Mouse (Mus musculus): ENCODE results near the gene Kif14.
"Not testable (repeated sequence)": the region's sequence is repeated elsewhere in the genome, so short reads cannot be mapped to it uniquely, and the experiment has no call there.

The Kif14 gene

GRCm38 (mm10) chr1:136492232-136492631 lies 26.1 kb downstream of the Kif14 start:
- DNase-seq, result no peak

GRCm38 (mm10) chr1:136499317-136499716 lies 33.2 kb downstream of the Kif14 start:
- DNase-seq, result no peak

- DNase-seq, result no peak
These were observed 36.8 kb downstream of the Kif14 start for GRCm38 (mm10) chr1:136502936-136503335.

- DNase-seq, result not testable (repeated sequence)
These were observed 40.1 kb downstream of the Kif14 start for GRCm38 (mm10) chr1:136506255-136506654.

GRCm38 (mm10) chr1:136512317-136512716 lies 46.2 kb downstream of the Kif14 start:
- no peak for DNase-seq

GRCm38 (mm10) chr1:136513181-136513580 lies 47.0 kb downstream of the Kif14 start:
- no peak for DNase-seq

- no peak for DNase-seq
These were observed 52.7 kb downstream of the Kif14 start for GRCm38 (mm10) chr1:136518699-136519356.

- DNase-seq, result peak; percentile 30 to 64
These were observed 55.3 kb downstream of the Kif14 start for GRCm38 (mm10) chr1:136521363-136521937.

GRCm38 (mm10) chr1:136524917-136525316 lies 58.8 kb downstream of the Kif14 start:
- DNase-seq, result peak; percentile 59 to 75

GRCm38 (mm10) chr1:136525818-136526217 lies 59.7 kb downstream of the Kif14 start:
- peak in 1 of 2 experiments; percentile 9 for DNase-seq

GRCm38 (mm10) chr1:136527163-136527562 lies 61.0 kb downstream of the Kif14 start:
- no peak for DNase-seq

GRCm38 (mm10) chr1:136532556-136532955 lies 66.4 kb downstream of the Kif14 start:
- DNase-seq, result no peak

- no peak for DNase-seq
These were observed 70.8 kb downstream of the Kif14 start for GRCm38 (mm10) chr1:136536947-136537346.

- DNase-seq, result no peak
These were observed 72.1 kb downstream of the Kif14 start for GRCm38 (mm10) chr1:136538247-136538646.

GRCm38 (mm10) chr1:136540407-136540895 lies 74.3 kb downstream of the Kif14 start:
- DNase-seq, result no peak

GRCm38 (mm10) chr1:136541618-136542376 lies 75.7 kb downstream of the Kif14 start:
- DNase-seq, result no peak

GRCm38 (mm10) chr1:136543920-136544319 lies 77.8 kb downstream of the Kif14 start:
- no peak for DNase-seq

GRCm38 (mm10) chr1:136547068-136547467 lies 80.9 kb downstream of the Kif14 start:
- DNase-seq, result no peak

- no peak for DNase-seq
These were observed 84.1 kb downstream of the Kif14 start for GRCm38 (mm10) chr1:136550285-136550684.

GRCm38 (mm10) chr1:136550851-136551540 lies 84.9 kb downstream of the Kif14 start:
- DNase-seq, result peak; percentile 84 to 88

GRCm38 (mm10) chr1:136554686-136555085 lies 88.5 kb downstream of the Kif14 start:
- DNase-seq, result no peak

GRCm38 (mm10) chr1:136555892-136556291 lies 89.7 kb downstream of the Kif14 start:
- DNase-seq, result no peak

GRCm38 (mm10) chr1:136556643-136557042 lies 90.5 kb downstream of the Kif14 start:
- not testable (repeated sequence) for DNase-seq
